Mouse (Mus musculus): ENCODE data around the gene Olfr315.
"Not testable (repeated sequence)": the region's sequence is repeated elsewhere in the genome, so short reads cannot be mapped to it uniquely, and the experiment has no call there.

Olfr315 gene

GRCm38 (mm10) chr11:58828937-58829336 lies 55.9 kb downstream of the Olfr315 start, which contains the start of gene Olfr312:
Gene Olfr312 (plus strand): TSS chr11:58829237.
- not testable (repeated sequence) for DNase-seq

DNA sequence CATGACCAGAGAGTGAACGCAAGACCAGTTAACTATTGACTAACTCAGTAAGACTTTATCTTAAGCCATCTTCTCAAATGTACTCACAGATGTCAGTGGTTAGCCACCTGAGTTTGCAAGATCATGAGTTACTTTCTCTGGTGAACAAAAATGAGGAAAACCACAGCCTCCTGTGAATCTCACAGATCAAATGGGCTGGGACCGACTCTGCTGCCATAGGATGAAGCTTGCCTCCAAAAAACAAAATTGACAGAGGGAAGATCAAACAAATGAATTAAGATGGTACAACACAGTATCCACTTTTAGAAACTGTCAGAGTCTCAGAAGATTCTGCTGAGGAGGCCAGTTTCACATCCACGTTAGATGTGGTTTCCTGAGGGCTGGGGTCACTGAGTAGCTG lies 56.8 kb downstream of the Olfr315 start:
- DNase-seq, result no peak
